Mouse (Mus musculus) midbrain, embryonic 11.5 days (tissue): ENCODE data around the gene Colgalt1. TPM values are rescaled to one million over a fixed set of nuclear protein-coding genes. Genes with fewer than 3 reads are reported as not detected.

Experiments used
- ATAC-seq: fragments of 200-750 bp; cut with Nextera tagmentation; 2 replicates; pipeline ENCODE4 v1.8.0; 2017; ENCODE audit warnings: moderate TSS enrichment, moderate library complexity; ENCODE audit not compliant: low FRiP score
- DNase-seq: peaks from one replicate; pipeline ENCODE4 v3.0.0; 2015; ENCODE audit warnings: low spot score; ENCODE audit errors: missing footprints
- H3K27ac ChIP-seq: fragments of 300-500 bp; sonication (generic); 2 replicates; pipeline ENCODE4 v1.5.1; 2014; ENCODE audit warnings: low read depth, low read length
- H3K27me3 ChIP-seq: fragments of 300-500 bp; sonication (generic); 2 replicates; pipeline ENCODE4 v1.6.1; 2014; ENCODE audit warnings: mild to moderate bottlenecking, low read length, moderate library complexity, mixed read lengths; ENCODE audit not compliant: control insufficient read depth, insufficient read depth
- H3K36me3 ChIP-seq: fragments of 300-500 bp; sonication (generic); 2 replicates; pipeline ENCODE4 v1.6.1; 2014; ENCODE audit warnings: mild to moderate bottlenecking, low read length, moderate library complexity, mixed read lengths; ENCODE audit not compliant: control insufficient read depth, insufficient read depth
- H3K4me1 ChIP-seq: fragments of 300-500 bp; sonication (generic); 2 replicates; pipeline ENCODE4 v1.6.1; 2014; ENCODE audit warnings: low read length; ENCODE audit not compliant: control insufficient read depth, insufficient read depth
- H3K4me2 ChIP-seq: fragments of 300-500 bp; sonication (generic); 2 replicates; pipeline ENCODE4 v1.6.1; 2014; ENCODE audit warnings: mild to moderate bottlenecking, moderate library complexity
- H3K4me3 ChIP-seq: fragments of 300-500 bp; sonication (generic); 2 replicates; pipeline ENCODE4 v1.5.1; 2014; ENCODE audit warnings: low read depth, low read length
- H3K9ac ChIP-seq: fragments of 300-500 bp; sonication (generic); 2 replicates; pipeline ENCODE4 v1.6.1; 2014; ENCODE audit warnings: low read length
- H3K9me3 ChIP-seq: fragments of 300-500 bp; sonication (generic); 2 replicates; pipeline ENCODE4 v1.6.1; 2016; ENCODE audit warnings: low read length; ENCODE audit not compliant: control insufficient read depth
- WGBS: fragments of 180-500 bp; shearing (Covaris S2); extraction: QIAGEN DNeasy Blood & Tissue Kit; methylation state at CpG from one replicate; pipeline ENCODE4 v1.1.7; 2014; 5-methylcytosine and 5-hydroxymethylcytosine counted together
- polyA plus RNA-seq: library from polyadenylated mRNA; unstranded; fragments of >200 nt; fragmentation: Nextera tagmentation; extraction: Ambion mirVana; gene quantifications from 2 replicates; pipeline ENCODE4 v1.2.1, GENCODE M21; 2014

Gene Colgalt1
- polyA plus RNA-seq, 1 experiment from 2014 or later: 42.8 TPM

DNA sequence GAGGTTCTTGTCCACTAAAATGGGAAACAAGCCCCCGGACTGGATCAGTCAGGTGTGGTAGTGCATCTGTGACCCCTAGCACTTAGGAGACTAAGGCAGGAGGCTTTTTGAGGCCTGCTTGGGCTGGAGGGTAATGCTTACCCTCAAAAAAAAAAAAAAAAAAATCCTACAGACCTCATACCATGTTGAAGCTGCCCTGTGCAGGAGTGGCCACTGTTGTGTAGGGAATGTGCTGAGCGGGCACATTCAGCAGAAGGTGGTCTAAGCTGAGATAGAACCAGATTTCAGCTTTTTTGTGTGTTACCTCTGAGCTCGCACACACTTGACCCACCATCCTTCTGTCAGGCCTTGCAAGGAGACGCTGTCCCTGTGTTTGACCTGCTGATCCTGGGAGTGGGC lies 16.5 kb upstream of the Colgalt1 start:
- Histone ChIP-seq H3K4me3 (no peak overlapping the region), H3K36me3 (no peaks in the 10 kb centered on the region), H3K27me3 (no peaks in the 10 kb centered on the region), H3K27ac (no peak overlapping the region), H3K9me3 (no peaks in the 10 kb centered on the region), H3K9ac (no peak overlapping the region), H3K4me1 (peaks cover 22% of the 10 kb centered on the region), H3K4me2 (no peak overlapping the region)
- DNase-seq (no peak), ATAC-seq (no peak)
- 91% methylated on average over 4 of the region's 4 CpGs for WGBS

DNA sequence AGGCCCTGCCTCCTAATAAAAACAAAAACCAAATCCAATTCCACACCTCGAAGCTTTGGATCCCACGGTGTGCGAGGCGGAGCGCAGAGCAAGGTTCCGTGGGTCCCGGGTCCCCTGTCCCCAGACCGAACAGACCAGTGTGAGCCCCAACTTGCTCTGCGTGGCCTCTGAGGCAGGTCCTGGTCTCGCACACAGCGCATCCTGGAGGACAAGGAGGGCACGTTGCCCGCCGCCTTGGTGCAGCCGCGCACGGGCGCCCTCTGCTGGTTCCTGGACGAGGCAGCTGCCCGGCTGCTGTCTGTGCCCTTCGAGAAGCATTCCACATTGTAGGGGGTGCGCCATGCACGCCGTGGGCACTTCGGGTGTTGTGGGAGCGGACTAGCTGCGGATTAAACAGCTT lies 14.9 kb upstream of the Colgalt1 start:
- DNase-seq: peak; percentile 98
- 10% methylated on average over 27 of the region's 27 CpGs for WGBS
- peaks cover 22% of the 10 kb centered on the region for H3K4me1 ChIP-seq
- H3K27ac ChIP-seq: 0 out of 2 replicates have a peak overlapping the region, but pooled peaks have one; percentile 9
- H3K27me3 ChIP-seq: peaks cover 3% of the 10 kb centered on the region; the same call in 1 of the 2 replicates
- ATAC-seq: peak; percentile 33
- no peak overlapping the region; the same call in 1 of the 2 replicates for H3K4me2 ChIP-seq
- no peak overlapping the region for H3K4me3 ChIP-seq
- H3K9ac ChIP-seq: peak overlapping the region; percentile 20
- H3K9me3 ChIP-seq: no peaks in the 10 kb centered on the region
- no peaks in the 10 kb centered on the region for H3K36me3 ChIP-seq

DNA sequence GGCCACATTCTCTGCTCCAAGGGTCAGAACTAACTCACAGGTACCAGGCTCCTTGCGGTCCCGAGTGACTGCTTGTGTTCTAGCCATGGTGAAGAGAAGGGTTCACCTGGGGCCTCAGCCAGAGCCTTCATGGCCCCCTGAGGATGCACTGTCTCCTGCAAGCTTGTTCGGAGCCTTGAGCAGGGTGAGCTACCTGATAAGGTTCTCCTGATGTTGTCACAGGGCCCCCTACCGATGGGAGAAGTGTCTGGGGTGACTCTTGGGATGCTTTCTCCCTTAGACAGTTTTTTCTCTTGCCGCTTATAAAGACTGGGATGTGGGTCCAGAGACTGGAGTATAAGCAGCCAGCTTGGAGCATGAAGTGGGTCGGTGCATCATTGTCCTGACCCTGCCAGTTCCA lies 14.4 kb upstream of the Colgalt1 start:
- Histone ChIP-seq H3K9ac (peak overlapping the region; percentile 20; the same call in 1 of the 2 replicates), H3K4me2 (no peak overlapping the region), H3K9me3 (no peaks in the 10 kb centered on the region), H3K36me3 (no peaks in the 10 kb centered on the region), H3K4me1 (peaks cover 17% of the 10 kb centered on the region), H3K4me3 (no peak overlapping the region), H3K27me3 (peaks cover 7% of the 10 kb centered on the region; the same call in 1 of the 2 replicates), H3K27ac (peak overlapping the region; percentile 9; the same call in 1 of the 2 replicates)
- 59% methylated on average over 6 of the region's 6 CpGs for WGBS
- DNase-seq (no peak), ATAC-seq (no peak)

DNA sequence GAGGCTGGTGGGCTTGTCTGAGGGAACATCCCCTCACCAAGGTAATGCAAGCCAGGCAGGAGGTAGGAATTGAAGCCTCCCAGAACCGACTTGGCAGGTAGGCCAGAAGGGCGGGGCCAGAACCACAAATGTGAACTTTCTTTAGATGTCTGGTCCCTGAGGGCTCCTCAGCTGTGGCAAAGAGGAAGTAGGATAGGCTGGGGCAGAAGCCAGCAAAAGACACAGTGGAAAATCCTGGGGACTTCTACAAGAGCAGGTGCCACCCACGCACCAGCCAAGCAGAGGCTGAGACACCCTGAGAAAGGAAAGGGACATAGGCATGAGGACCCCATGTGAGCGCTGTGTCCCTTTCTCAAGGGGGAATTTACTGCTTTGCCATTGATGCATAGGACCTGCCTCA lies 14.0 kb upstream of the Colgalt1 start:
- H3K27me3 ChIP-seq: peaks cover 11% of the 10 kb centered on the region
- DNase-seq: no peak
- H3K4me3 ChIP-seq: no peak overlapping the region
- H3K9me3 ChIP-seq: no peaks in the 10 kb centered on the region
- no peak for ATAC-seq
- 82% methylated on average over 4 of the region's 4 CpGs for WGBS
- no peaks in the 10 kb centered on the region for H3K36me3 ChIP-seq
- H3K4me1 ChIP-seq: peaks cover 16% of the 10 kb centered on the region
- H3K27ac ChIP-seq: no peak overlapping the region
- H3K4me2 ChIP-seq: no peak overlapping the region
- no peak overlapping the region for H3K9ac ChIP-seq

DNA sequence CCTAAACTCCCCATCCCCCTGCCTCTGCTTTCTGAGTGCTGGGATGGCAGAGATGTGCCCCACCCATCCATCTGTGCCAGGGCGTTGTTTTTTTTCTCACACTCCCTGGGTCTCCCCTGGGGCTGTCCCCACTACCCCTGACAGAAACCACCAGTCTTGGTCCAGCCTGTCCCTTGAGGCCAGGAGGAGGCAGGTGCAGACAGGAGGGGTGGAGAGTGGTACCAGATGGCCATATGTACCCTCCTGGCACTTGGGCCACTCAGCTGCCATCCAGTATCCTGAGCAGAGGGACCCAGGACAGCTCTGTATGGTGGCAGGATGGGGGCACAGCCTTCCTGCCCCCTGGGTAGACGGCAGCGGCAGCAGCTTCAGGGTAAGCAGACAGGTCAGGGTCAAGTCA lies 13.3 kb upstream of the Colgalt1 start, which contains the start of gene Fam129c:
TSS of gene Fam129c (plus strand) at position 198 of the 400 bp plus-strand sequence.
- WGBS: 84% methylated on average over 3 of the region's 3 CpGs
- H3K4me2 ChIP-seq: no peak within 1 kb of the TSS
- no peak for DNase-seq
- no peak for ATAC-seq
- H3K27ac ChIP-seq: no peak within 1 kb of the TSS; the same call in 1 of the 2 replicates
- H3K9me3 ChIP-seq: no peaks in the 10 kb centered on the region
- peaks cover 17% of the 10 kb centered on the region for H3K27me3 ChIP-seq
- H3K4me1 ChIP-seq: peaks cover 22% of the 10 kb centered on the region
- H3K36me3 ChIP-seq: no peaks in the 10 kb centered on the region
- no peak within 1 kb of the TSS for H3K4me3 ChIP-seq
- H3K9ac ChIP-seq: no peak within 1 kb of the TSS

DNA sequence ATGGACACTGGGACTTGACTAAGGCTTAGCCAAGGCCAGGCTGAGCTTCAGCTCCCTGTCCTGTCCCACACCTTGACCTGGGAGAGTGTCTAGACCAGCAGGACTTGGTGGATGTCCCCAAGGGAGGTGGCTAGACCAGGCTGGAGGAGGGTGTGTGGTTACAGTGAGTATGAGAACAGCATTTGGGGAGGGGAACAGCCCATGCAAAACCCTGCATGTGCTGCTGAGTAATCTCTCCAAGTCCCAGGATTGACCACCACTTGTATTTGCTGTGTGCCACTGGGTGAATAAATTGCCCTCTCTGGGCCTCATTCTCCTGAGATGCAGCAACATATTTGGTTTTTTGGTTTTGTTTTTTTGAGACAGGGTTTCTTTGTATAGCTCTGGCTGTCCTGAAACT lies 12.4 kb upstream of the Colgalt1 start:
- Histone ChIP-seq H3K27me3 (peaks cover 26% of the 10 kb centered on the region), H3K4me2 (no peak overlapping the region), H3K4me1 (peaks cover 21% of the 10 kb centered on the region), H3K36me3 (no peaks in the 10 kb centered on the region), H3K9me3 (no peaks in the 10 kb centered on the region), H3K9ac (no peak overlapping the region), H3K4me3 (no peak overlapping the region), H3K27ac (no peak overlapping the region)
- ATAC-seq: no peak
- no peak for DNase-seq

DNA sequence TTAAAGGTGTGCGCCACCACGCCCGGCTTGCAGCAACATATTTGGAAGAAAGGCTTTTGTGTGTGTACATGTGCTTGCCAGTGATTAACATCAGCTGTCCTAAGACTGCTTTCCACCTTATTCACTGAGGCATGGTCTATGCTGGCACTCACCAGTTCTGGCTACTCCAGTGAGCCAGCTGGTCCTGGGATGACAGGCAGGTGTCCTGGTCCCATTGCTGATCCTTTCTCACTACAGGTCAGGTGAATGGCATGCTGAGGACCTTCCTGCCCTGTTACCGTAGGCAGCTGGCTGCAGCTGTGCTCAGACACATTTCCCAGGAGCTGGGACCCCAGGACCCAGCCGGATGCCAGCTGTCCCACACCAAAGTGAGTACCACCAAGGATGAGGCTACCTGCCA lies 12.0 kb upstream of the Colgalt1 start:
- no peak for DNase-seq
- no peak for ATAC-seq
- peaks cover 21% of the 10 kb centered on the region for H3K4me1 ChIP-seq
- H3K4me3 ChIP-seq: no peak overlapping the region
- H3K27ac ChIP-seq: no peak overlapping the region
- no peaks in the 10 kb centered on the region for H3K36me3 ChIP-seq
- H3K4me2 ChIP-seq: no peak overlapping the region
- peaks cover 31% of the 10 kb centered on the region for H3K27me3 ChIP-seq
- H3K9me3 ChIP-seq: no peaks in the 10 kb centered on the region
- 96% methylated on average over 5 of the region's 5 CpGs for WGBS
- H3K9ac ChIP-seq: no peak overlapping the region

DNA sequence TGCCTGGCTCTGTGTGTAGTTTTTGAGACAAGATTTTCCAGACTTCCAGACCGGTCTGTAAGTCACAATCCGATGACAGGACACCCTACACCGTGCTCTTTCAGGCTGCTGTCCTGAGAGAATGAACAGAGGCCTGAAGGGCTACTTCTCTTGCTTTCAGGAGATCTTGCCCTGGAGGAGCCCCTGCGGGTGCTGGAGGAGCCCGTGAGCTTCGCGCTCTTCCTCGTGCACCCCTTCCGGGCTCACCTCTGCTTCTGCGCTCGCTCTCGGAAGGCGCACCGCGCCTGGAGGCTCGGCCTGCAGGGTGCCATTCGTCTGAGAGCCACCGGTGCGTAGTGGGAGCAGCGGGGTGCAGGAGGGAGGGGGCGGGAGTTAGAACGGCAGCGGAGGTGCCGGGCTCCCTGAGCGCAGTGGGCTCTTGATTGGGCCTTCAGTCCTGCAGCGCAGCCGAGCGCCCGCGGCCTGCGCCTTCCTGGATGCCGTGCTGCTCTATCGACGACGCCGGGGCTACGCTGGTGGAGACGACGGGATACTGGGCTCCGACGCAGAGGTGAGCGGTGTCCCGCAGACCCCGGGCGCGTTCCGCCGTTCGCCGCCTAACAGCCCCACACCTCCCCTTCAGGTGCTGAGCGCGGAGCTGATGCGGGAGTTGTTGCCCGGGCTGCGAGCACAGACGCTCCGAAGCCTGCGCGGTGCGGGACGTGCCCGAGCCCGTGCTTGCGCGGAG lies 8.7 kb upstream of the Colgalt1 start:
- H3K27me3 ChIP-seq: peaks cover 34% of the 10 kb centered on the region
- H3K9ac ChIP-seq: no peak overlapping the region
- ATAC-seq: no peak; the same call in 1 of the 2 replicates
- 3% methylated on average over 64 of the region's 65 CpGs for WGBS
- peaks cover 13% of the 10 kb centered on the region for H3K4me1 ChIP-seq
- H3K9me3 ChIP-seq: no peaks in the 10 kb centered on the region
- DNase-seq: peak; percentile 90
- H3K36me3 ChIP-seq: no peaks in the 10 kb centered on the region
- peak overlapping the region; percentile 20; the same call in 1 of the 2 replicates for H3K4me3 ChIP-seq
- H3K4me2 ChIP-seq: peak overlapping the region; percentile 38
- no peak overlapping the region for H3K27ac ChIP-seq

DNA sequence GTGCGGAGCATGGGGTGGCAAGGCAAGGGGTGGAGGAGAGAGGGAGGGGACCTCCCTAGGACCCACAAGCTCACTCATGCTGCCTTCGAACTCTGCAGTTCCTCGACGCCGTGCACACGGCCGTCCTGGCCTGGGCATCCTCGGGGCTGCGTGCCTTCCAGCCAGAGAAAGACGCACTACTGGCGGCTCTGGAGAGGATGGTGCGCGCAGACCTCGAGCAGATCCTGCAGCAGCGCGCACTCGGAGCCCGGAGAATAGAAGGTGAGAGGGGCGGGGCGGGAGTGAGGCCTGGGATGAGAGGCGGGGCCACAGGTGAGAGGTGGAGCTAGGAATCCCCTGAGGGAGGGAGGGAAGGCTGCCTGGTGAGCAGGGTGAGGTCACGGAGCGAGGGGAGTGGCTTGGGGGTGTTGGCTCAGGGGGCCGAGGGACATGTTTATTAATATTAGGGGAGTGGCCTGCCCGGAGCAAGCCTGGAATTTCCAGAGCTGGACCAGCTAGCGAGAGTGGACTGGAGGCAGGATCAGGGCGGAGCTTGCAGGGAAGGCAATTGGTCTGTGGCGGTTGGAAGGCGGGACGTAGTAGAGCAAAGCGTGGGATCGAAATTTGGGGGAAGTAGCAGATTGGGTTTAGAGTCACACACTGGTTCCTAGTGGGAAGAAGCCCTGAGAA lies 8.0 kb upstream of the Colgalt1 start:
- peak; percentile 72 for ATAC-seq
- Histone ChIP-seq H3K9me3 (no peaks in the 10 kb centered on the region), H3K9ac (no peak overlapping the region), H3K4me1 (peaks cover 13% of the 10 kb centered on the region), H3K4me3 (peak overlapping the region; percentile 20), H3K4me2 (peak overlapping the region; percentile 38), H3K27me3 (peaks cover 34% of the 10 kb centered on the region), H3K27ac (no peak overlapping the region), H3K36me3 (no peaks in the 10 kb centered on the region)
- peak; percentile 93 for DNase-seq
- 3% methylated on average over 32 of the region's 32 CpGs for WGBS
